ENCODE assay signal across 16 mouse cellular contexts in genomic region chr9:118940591-118941207, GRCm38 (mm10). TPM values are rescaled to one million over a fixed set of nuclear protein-coding genes. Genes with fewer than 3 reads are reported as not detected.
DNase-seq lines count a peak whose midpoint lies in the region; ATAC-seq and TF ChIP-seq lines count a peak whose summit lies in the region.
"Had no signal": no experiment of that assay in that cellular context is flagged by ENCODE, and none has a peak within 500 bp of the region (broad histone marks: within the 10 kb centered on the region; RNA-seq: fewer than 3 reads in every experiment).

No protein-coding gene starts in this region.

- no peak for ATAC-seq in kidney, embryonic 14.5 days (ENCODE audit: low FRiP score, low TSS enrichment)
- no peak for ATAC-seq in lung, embryonic 14.5 days (ENCODE audit: insufficient read depth)
- ATAC-seq in embryonic facial prominence, embryonic 14.5 days (ENCODE audit: low read depth) = no peak
- no peak for ATAC-seq in limb, embryonic 14.5 days (ENCODE audit: low FRiP score, low read depth)

- H3K4me2 ChIP-seq in kidney, embryonic 14.5 days (replicated peaks; ENCODE audit: low read depth, low read length) = no peak overlapping the region
- H3K4me2 ChIP-seq in lung, embryonic 14.5 days = no peak overlapping the region
- H3K4me2 ChIP-seq in embryonic facial prominence, embryonic 14.5 days (ENCODE audit: low read depth, low read length) = no peak overlapping the region
- H3K4me2 ChIP-seq in limb, embryonic 14.5 days (replicated peaks; ENCODE audit: low read depth, low read length, severe bottlenecking) = no peak overlapping the region
- H3K4me2 ChIP-seq: forebrain, embryonic 12.5 days; liver, embryonic 11.5 days; neural tube, embryonic 15.5 days had no signal

- peaks cover 3% of the 10 kb centered on the region; the same call in 1 of the 2 replicates for H3K36me3 ChIP-seq in kidney, embryonic 14.5 days (ENCODE audit: control insufficient read depth, insufficient read depth, low read length)
- no peaks in the 10 kb centered on the region for H3K36me3 ChIP-seq in lung, embryonic 14.5 days (ENCODE audit: insufficient read depth)
- H3K36me3 ChIP-seq in embryonic facial prominence, embryonic 14.5 days (ENCODE audit: control insufficient read depth, insufficient read depth, low read length) = peaks cover 9% of the 10 kb centered on the region; the same call in 1 of the 2 replicates
- no peaks in the 10 kb centered on the region for H3K36me3 ChIP-seq in limb, embryonic 14.5 days (ENCODE audit: control insufficient read depth, insufficient read depth, low read length)
- H3K36me3 ChIP-seq: forebrain, embryonic 12.5 days; neural tube, embryonic 15.5 days had no signal

- no peak for TF ChIP-seq POLR2A in limb, embryonic 14.5 days (IDR thresholded peaks at IDR 0.05; ENCODE audit: borderline replicate concordance, extremely low read depth, insufficient read depth, insufficient read length)

- 82% methylated on average over 12 of the region's 12 CpGs for WGBS in kidney, embryonic 14.5 days
- 73% methylated on average over 12 of the region's 12 CpGs for WGBS in lung, embryonic 14.5 days
- 81% methylated on average over 12 of the region's 12 CpGs for WGBS in embryonic facial prominence, embryonic 14.5 days
- WGBS in limb, embryonic 14.5 days = 72% methylated on average over 12 of the region's 12 CpGs

- peak; percentile 35 for DNase-seq in kidney, adult 18-20 months
- no peak for DNase-seq in lung, embryonic 14.5 days
- no peak for DNase-seq in lung, adult 18-20 months
- no peak for DNase-seq in embryonic facial prominence, embryonic 14.5 days (ENCODE audit: low spot score)
- no peak for DNase-seq in limb, embryonic 14.5 days (ENCODE audit: low spot score)
- no peak for DNase-seq in yolk sac, embryonic 10.5 days (ENCODE audit: low spot score)
- no peak for DNase-seq in urinary bladder, postnatal 4 days (ENCODE audit: low spot score in 2 of 2)
- DNase-seq: cerebellum, adult 8-10 months; layer of hippocampus, postnatal 36 days; right cerebral cortex, adult 18-20 months; thymus, adult 2 months had no signal

- no peak overlapping the region for H3K4me3 ChIP-seq in kidney, embryonic 14.5 days (ENCODE audit: low read length)
- H3K4me3 ChIP-seq in lung, embryonic 14.5 days (ENCODE audit: low read depth, low read length) = no peak overlapping the region
- H3K4me3 ChIP-seq in embryonic facial prominence, embryonic 14.5 days (ENCODE audit: low read depth, low read length) = no peak overlapping the region
- H3K4me3 ChIP-seq in limb, embryonic 14.5 days (replicated peaks; ENCODE audit: low read length) = no peak overlapping the region
- H3K4me3 ChIP-seq: forebrain, embryonic 12.5 days; neural tube, embryonic 15.5 days had no signal

- H3K9ac ChIP-seq in kidney, embryonic 14.5 days (ENCODE audit: low read depth, low read length) = no peak overlapping the region
- H3K9ac ChIP-seq in lung, embryonic 14.5 days = no peak overlapping the region
- no peak overlapping the region for H3K9ac ChIP-seq in embryonic facial prominence, embryonic 14.5 days (ENCODE audit: low read depth, low read length)
- H3K9ac ChIP-seq in limb, embryonic 14.5 days (ENCODE audit: low read depth, low read length, severe bottlenecking) = no peak overlapping the region
- H3K9ac ChIP-seq: forebrain, embryonic 12.5 days; neural tube, embryonic 15.5 days had no signal

- peaks cover 36% of the 10 kb centered on the region for H3K4me1 ChIP-seq in kidney, embryonic 14.5 days (ENCODE audit: control insufficient read depth, insufficient read depth, low read length)
- H3K4me1 ChIP-seq in lung, embryonic 14.5 days (ENCODE audit: insufficient read depth) = peaks cover 8% of the 10 kb centered on the region; the same call in 1 of the 2 replicates
- H3K4me1 ChIP-seq in embryonic facial prominence, embryonic 14.5 days (ENCODE audit: control insufficient read depth, insufficient read depth, low read length) = peaks cover 17% of the 10 kb centered on the region
- peaks cover 28% of the 10 kb centered on the region for H3K4me1 ChIP-seq in limb, embryonic 14.5 days (ENCODE audit: control insufficient read depth, insufficient read depth, low read length)

- no peaks in the 10 kb centered on the region for H3K27me3 ChIP-seq in kidney, embryonic 14.5 days (ENCODE audit: control insufficient read depth, insufficient read depth, low read length)
- H3K27me3 ChIP-seq in lung, embryonic 14.5 days (ENCODE audit: insufficient read depth, low read length) = no peaks in the 10 kb centered on the region
- H3K27me3 ChIP-seq in embryonic facial prominence, embryonic 14.5 days (replicated peaks; ENCODE audit: control insufficient read depth, insufficient read depth, low read length) = no peaks in the 10 kb centered on the region
- no peaks in the 10 kb centered on the region for H3K27me3 ChIP-seq in limb, embryonic 14.5 days (ENCODE audit: control insufficient read depth, insufficient read depth, low read length)
- H3K27me3 ChIP-seq: forebrain, embryonic 12.5 days; megakaryocyte, embryonic 14.5 days; neural tube, embryonic 15.5 days had no signal

- no peak overlapping the region for H3K27ac ChIP-seq in kidney, embryonic 14.5 days (ENCODE audit: low read depth, low read length)
- peak overlapping the region; percentile 12; the same call in 1 of the 2 replicates for H3K27ac ChIP-seq in lung, embryonic 14.5 days (ENCODE audit: low read depth)
- H3K27ac ChIP-seq in embryonic facial prominence, embryonic 14.5 days (replicated peaks; ENCODE audit: low read depth, low read length) = peak overlapping the region; percentile 58; the same call in 1 of the 2 replicates
- peak overlapping the region; percentile 22; the same call in 1 of the 2 replicates for H3K27ac ChIP-seq in limb, embryonic 14.5 days (replicated peaks; ENCODE audit: low read depth, low read length)
- H3K27ac ChIP-seq: forebrain, embryonic 12.5 days; neural tube, embryonic 15.5 days had no signal

- no peaks in the 10 kb centered on the region for H3K9me3 ChIP-seq in kidney, embryonic 14.5 days (ENCODE audit: control insufficient read depth, low read length)
- no peaks in the 10 kb centered on the region for H3K9me3 ChIP-seq in lung, embryonic 14.5 days (ENCODE audit: low read depth, low read length)
- H3K9me3 ChIP-seq in embryonic facial prominence, embryonic 14.5 days (ENCODE audit: control insufficient read depth, low read length) = no peaks in the 10 kb centered on the region
- H3K9me3 ChIP-seq in limb, embryonic 14.5 days (ENCODE audit: control insufficient read depth, low read length) = no peaks in the 10 kb centered on the region
- H3K9me3 ChIP-seq: forebrain, embryonic 12.5 days; megakaryocyte, embryonic 14.5 days; neural tube, embryonic 15.5 days had no signal

- TF ChIP-seq CTCF in lung, embryonic 14.5 days (IDR thresholded peaks at IDR 0.05; ENCODE audit: low read depth) = no peak

RNA-seq across cellular contexts. Expression of gene Ctdspl, which starts 14.4 kb away (rescaled TPM):
- 25.3 and 31.2 TPM in 2 replicates for polyA plus RNA-seq in kidney, embryonic 14.5 days (2014; fragmentation: Nextera tagmentation; extraction: Ambion mirVana)
- polyA plus RNA-seq in lung, embryonic 14.5 days (2014; fragmentation: Nextera tagmentation; extraction: Ambion mirVana) = 20.1 and 22.9 TPM in 2 replicates
- polyA plus RNA-seq in embryonic facial prominence, embryonic 14.5 days (2014; fragmentation: Nextera tagmentation; extraction: Ambion mirVana) = 17.7 and 17.8 TPM in 2 replicates
- 38.0 and 43.5 TPM in 2 replicates for polyA plus RNA-seq in limb, embryonic 14.5 days (2012; rRNA removed)
- polyA plus RNA-seq in limb, embryonic 14.5 days (2014; fragmentation: Nextera tagmentation; extraction: Ambion mirVana) = 23.8 and 28.6 TPM in 2 replicates
